ENCODE assay signal across 1 mouse cellular context in the genomic region with DNA sequence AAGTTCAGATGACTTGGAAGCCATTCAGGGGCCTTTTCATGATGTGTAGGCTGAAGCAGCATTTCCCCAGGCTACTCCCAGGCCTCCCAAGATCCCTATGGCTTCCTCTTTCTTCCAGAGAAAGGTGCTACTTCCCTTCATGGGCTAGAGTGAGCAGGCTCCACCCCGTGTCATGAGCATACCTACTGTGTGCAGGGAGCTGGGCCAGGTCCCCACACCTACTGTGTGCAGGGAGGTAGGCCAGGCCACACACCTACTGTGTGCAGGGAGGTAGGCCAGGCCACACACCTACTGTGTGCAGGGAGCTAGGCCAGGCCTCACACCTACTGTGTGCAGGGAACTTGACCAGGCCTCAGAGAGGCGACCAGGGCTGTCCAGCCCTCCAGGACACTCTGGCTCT.
TF ChIP-seq lines count a peak whose summit lies in the region.

No protein-coding gene starts in this region.

TF ChIP-seq in MEL, 35 proteins besides CTCF, POLR2A, EP300 and RAD21 (continued from another document):
- TF ChIP-seq MXI1 (IDR thresholded peaks at IDR 0.05; ENCODE audit: low read depth, low read length) (no peak), JUND (IDR thresholded peaks at IDR 0.05; ENCODE audit: low read depth, low read length) (no peak), ZMIZ1 (IDR thresholded peaks at IDR 0.05; ENCODE audit: low read depth, low read length) (no peak), ZNF384 (IDR thresholded peaks at IDR 0.05; ENCODE audit: low read depth, low read length) (no peak), RCOR1 (IDR thresholded peaks at IDR 0.05; ENCODE audit: low read depth, low read length) (no peak)
